Mouse (Mus musculus) heart, embryonic 13.5 days (tissue): Measurements from ENCODE around the gene Iqcd. TPM values are rescaled to one million over a fixed set of nuclear protein-coding genes. Genes with fewer than 3 reads are reported as not detected.

Experiments
- ATAC-seq: fragments of 200-750 bp; cut with Nextera tagmentation; 2 replicates; pipeline ENCODE4 v1.8.0; 2017; ENCODE audit warnings: moderate TSS enrichment; ENCODE audit not compliant: insufficient number of reproducible peaks, low FRiP score, low TSS enrichment; ENCODE audit errors: extremely low read depth
- H3K27ac ChIP-seq: fragments of 300-500 bp; sonication (generic); replicated peaks from 2 replicates; pipeline ENCODE4 v1.5.1; 2015; ENCODE audit warnings: moderate library complexity, mild to moderate bottlenecking, inconsistent platforms
- H3K27me3 ChIP-seq: fragments of 300-500 bp; sonication (generic); replicated peaks from 2 replicates; pipeline ENCODE4 v1.6.1; 2015; ENCODE audit warnings: mild to moderate bottlenecking, inconsistent platforms
- H3K36me3 ChIP-seq: fragments of 300-500 bp; sonication (generic); 2 replicates; pipeline ENCODE4 v1.6.1; 2015; ENCODE audit warnings: mild to moderate bottlenecking, inconsistent platforms
- H3K4me1 ChIP-seq: fragments of 300-500 bp; sonication (generic); 2 replicates; pipeline ENCODE4 v1.6.1; 2015; ENCODE audit warnings: inconsistent platforms
- H3K4me2 ChIP-seq: fragments of 300-500 bp; sonication (generic); 2 replicates; pipeline ENCODE4 v1.6.1; 2015; ENCODE audit warnings: inconsistent platforms, mild to moderate bottlenecking, moderate library complexity
- H3K4me3 ChIP-seq: fragments of 300-500 bp; sonication (generic); 2 replicates; pipeline ENCODE4 v1.5.1; 2015; ENCODE audit warnings: moderate library complexity, mild to moderate bottlenecking, inconsistent platforms
- H3K9ac ChIP-seq: fragments of 300-500 bp; sonication (generic); 2 replicates; pipeline ENCODE4 v1.6.1; 2015; ENCODE audit warnings: inconsistent platforms, mild to moderate bottlenecking, moderate library complexity
- H3K9me3 ChIP-seq: fragments of 300-500 bp; sonication (generic); 2 replicates; pipeline ENCODE4 v1.6.1; 2016; ENCODE audit warnings: inconsistent platforms
- WGBS: fragments of 180-500 bp; shearing (Covaris S2); methylation state at CpG from one replicate; pipeline ENCODE4 v1.1.7; 2015; ENCODE audit warnings: mixed read lengths; 5-methylcytosine and 5-hydroxymethylcytosine counted together
- polyA plus RNA-seq: library from polyadenylated mRNA; unstranded; fragments of >200 nt; fragmentation: Nextera tagmentation; extraction: Ambion mirVana; gene quantifications from 2 replicates; pipeline ENCODE4 v1.2.1, GENCODE M21; 2015

The Iqcd gene
- polyA plus RNA-seq, 1 experiment from 2014 or later: 0.44 TPM

DNA sequence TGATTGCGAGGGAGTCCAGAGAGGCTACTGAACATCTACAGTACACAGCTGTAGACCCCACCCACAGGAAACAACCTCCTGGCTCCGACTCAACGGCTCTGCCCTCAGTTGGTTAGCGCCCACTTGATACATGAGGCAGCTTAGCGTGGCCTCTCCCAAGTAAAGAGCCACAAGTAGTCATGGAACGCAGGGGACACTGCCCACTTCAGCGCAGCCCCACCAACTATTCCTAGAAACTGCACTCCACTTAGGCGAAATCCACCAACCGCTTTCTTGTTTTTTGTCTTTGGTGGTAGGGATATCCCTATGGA is 1.2 kb upstream of the Iqcd start:
- no peak for ATAC-seq
- Histone ChIP-seq H3K4me2 (peak overlapping the region; percentile 97), H3K9me3 (peaks cover 5% of the 10 kb centered on the region; the same call in 1 of the 2 replicates), H3K27me3 (no peaks in the 10 kb centered on the region), H3K27ac (peak overlapping the region; percentile 71), H3K9ac (peak overlapping the region; percentile 91), H3K36me3 (peaks cover 24% of the 10 kb centered on the region), H3K4me3 (peak overlapping the region; percentile 76), H3K4me1 (peaks cover 34% of the 10 kb centered on the region)
- WGBS: 17% methylated on average over 9 of the region's 9 CpGs

DNA sequence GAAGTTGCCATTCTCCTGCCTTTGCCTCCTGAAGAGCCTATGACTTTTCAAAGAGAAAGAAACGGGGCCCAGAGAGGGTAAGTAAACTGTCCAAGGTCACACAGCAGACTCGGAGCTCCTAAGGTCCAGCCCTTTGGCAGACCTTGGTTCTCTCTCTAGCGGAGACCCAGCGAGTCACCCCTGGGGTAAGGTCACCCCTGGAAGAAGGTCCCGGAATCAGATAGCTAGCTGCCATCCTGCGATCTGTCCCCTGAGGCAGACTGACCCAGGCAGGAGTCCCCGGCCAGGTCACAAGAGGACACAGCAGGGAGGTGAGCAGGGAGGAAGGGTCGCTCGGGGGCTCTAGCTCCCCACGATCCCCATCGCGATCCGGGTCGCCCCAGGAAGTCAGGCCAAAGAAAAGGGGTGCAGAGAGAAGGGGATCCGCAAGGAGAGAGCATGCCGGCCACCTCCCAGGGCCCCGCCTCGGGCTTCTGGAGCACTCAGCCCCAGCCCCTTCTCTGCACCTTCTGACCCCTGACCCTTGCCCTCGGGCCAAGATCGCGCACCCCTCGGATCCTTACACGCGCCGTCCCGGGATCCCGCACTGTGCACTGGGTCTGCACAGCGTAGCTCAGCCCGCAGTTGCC is 762 bp upstream of the Iqcd start:
- peak overlapping the region; percentile 76 for H3K4me3 ChIP-seq

DNA sequence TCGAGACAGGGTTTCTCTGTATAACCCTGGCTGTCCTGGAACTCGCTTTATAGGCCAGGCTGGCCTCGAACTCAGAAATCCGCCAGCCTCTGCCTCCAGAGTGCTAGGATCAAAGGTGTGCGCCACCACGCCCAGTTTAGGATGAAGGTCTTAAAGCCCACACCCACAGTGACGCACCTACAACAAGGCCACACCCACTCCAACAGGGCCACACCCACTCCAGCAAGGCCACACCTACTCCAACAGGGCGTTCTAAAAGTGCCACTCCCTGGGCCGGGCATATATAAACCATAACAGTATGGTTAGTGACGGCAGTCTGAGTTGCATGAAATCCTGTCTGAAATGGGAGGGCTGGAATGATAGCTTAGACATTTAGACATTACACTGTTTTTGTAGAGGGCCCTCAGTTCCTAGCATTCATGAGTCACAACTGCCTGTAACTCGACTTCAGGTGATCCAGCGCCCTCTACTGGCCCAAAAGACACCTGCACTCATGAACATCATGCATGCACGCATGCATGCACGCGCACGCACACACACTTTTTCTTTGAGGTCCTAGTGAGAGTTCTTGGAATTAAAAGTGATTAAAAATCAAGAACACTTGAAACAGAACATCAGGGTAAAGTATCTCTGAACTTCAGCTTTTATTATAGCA is 1.7 kb downstream of the Iqcd start:
- Histone ChIP-seq H3K4me2 (no peak overlapping the region), H3K4me1 (peaks cover 27% of the 10 kb centered on the region), H3K27ac (no peak overlapping the region), H3K9me3 (peaks cover 5% of the 10 kb centered on the region; the same call in 1 of the 2 replicates), H3K9ac (no peak overlapping the region), H3K4me3 (no peak overlapping the region), H3K27me3 (no peaks in the 10 kb centered on the region; the same call in 1 of the 2 replicates), H3K36me3 (no peaks in the 10 kb centered on the region)
- no peak for ATAC-seq
- 69% methylated on average over 16 of the region's 16 CpGs for WGBS

More for the DNA sequence above, 762 bp upstream of the Iqcd start:
- no peak for ATAC-seq
- Histone ChIP-seq H3K4me1 (peaks cover 34% of the 10 kb centered on the region), H3K4me2 (peak overlapping the region; percentile 97), H3K27me3 (no peaks in the 10 kb centered on the region), H3K36me3 (peaks cover 21% of the 10 kb centered on the region), H3K27ac (peak overlapping the region; percentile 71), H3K9me3 (peaks cover 5% of the 10 kb centered on the region; the same call in 1 of the 2 replicates), H3K9ac (peak overlapping the region; percentile 91)
- under 1% methylated on average over 29 of the region's 29 CpGs for WGBS

DNA sequence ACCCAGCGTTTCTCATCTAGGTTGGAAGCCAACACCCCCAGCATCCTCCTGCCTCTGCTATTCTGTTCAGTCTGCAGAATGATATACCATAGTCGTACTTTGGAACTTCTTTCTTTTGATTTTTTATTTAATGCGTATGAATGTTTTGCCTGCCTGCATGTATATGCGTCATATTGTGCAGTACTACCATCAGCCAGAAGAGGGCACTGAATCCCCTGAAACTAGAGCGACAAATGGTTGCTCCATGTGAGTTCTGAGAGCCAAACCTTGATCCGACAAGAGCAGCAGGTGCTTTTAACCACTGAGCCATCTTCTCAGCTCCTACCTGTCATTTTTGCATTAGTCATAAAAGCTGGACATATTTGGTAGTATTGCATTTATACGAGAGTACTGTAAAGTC is 3.3 kb downstream of the Iqcd start:
- H3K9ac ChIP-seq: no peak overlapping the region
- no peak for ATAC-seq
- peaks cover 14% of the 10 kb centered on the region for H3K4me1 ChIP-seq
- 64% methylated on average over 7 of the region's 7 CpGs for WGBS
- no peak overlapping the region for H3K4me2 ChIP-seq
- no peak overlapping the region for H3K4me3 ChIP-seq
- no peaks in the 10 kb centered on the region for H3K36me3 ChIP-seq
- H3K27ac ChIP-seq: no peak overlapping the region
- H3K27me3 ChIP-seq: peaks cover 16% of the 10 kb centered on the region
- peaks cover 5% of the 10 kb centered on the region; the same call in 1 of the 2 replicates for H3K9me3 ChIP-seq

DNA sequence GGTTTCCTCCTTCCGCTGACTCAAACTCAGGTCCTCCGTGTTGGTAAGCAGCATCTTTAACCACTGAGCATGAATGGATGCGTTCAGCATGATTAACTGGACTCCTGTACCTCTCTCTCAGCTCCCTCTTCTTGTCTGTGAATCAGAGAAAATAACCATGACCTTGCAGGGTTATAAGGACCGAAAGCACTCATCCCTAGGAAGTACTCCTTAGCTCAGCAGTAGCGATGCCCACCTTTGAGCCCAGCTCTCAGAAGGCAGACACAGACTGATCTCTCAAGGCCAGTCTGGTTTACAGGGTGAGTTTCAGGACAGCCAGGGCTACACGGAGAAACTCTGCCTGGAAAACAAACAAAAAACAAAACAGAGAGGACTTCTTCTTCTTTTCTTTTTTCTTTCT is 5.7 kb downstream of the Iqcd start:
- H3K9ac ChIP-seq: no peak overlapping the region
- no peak overlapping the region for H3K4me3 ChIP-seq
- H3K27me3 ChIP-seq: peaks cover 40% of the 10 kb centered on the region
- H3K9me3 ChIP-seq: peaks cover 5% of the 10 kb centered on the region; the same call in 1 of the 2 replicates
- WGBS: 78% methylated on average over 6 of the region's 6 CpGs
- no peak overlapping the region for H3K4me2 ChIP-seq
- no peak overlapping the region for H3K27ac ChIP-seq
- no peak for ATAC-seq
- H3K36me3 ChIP-seq: no peaks in the 10 kb centered on the region
- H3K4me1 ChIP-seq: peaks cover 2% of the 10 kb centered on the region; the same call in 1 of the 2 replicates

DNA sequence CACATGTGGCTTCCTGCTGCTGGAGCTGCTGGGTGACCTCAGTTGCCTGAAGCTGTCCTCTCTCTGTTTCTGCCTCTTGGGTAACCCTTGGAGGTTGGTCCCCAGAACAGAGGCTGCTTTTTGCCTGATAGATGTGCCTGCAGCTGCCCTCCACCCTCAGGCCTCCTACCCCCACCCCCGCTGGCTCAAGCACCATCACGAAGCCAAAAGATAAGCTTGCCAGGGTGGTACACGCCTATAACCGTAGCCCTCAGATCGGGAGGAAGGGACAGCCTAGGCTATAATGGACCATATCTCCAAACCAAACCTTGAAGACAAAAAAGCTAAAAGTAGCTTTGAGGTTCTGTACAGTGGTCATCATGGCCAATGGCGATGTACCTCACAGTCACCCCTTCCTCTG is 10.8 kb downstream of the Iqcd start:
- no peak overlapping the region for H3K4me2 ChIP-seq
- ATAC-seq: no peak
- H3K27ac ChIP-seq: no peak overlapping the region
- H3K4me3 ChIP-seq: no peak overlapping the region
- WGBS: 63% methylated on average over 6 of the region's 6 CpGs
- peaks cover 25% of the 10 kb centered on the region for H3K4me1 ChIP-seq
- no peaks in the 10 kb centered on the region for H3K9me3 ChIP-seq
- no peaks in the 10 kb centered on the region for H3K36me3 ChIP-seq
- H3K9ac ChIP-seq: no peak overlapping the region; the same call in 1 of the 2 replicates
- H3K27me3 ChIP-seq: peaks cover 48% of the 10 kb centered on the region

DNA sequence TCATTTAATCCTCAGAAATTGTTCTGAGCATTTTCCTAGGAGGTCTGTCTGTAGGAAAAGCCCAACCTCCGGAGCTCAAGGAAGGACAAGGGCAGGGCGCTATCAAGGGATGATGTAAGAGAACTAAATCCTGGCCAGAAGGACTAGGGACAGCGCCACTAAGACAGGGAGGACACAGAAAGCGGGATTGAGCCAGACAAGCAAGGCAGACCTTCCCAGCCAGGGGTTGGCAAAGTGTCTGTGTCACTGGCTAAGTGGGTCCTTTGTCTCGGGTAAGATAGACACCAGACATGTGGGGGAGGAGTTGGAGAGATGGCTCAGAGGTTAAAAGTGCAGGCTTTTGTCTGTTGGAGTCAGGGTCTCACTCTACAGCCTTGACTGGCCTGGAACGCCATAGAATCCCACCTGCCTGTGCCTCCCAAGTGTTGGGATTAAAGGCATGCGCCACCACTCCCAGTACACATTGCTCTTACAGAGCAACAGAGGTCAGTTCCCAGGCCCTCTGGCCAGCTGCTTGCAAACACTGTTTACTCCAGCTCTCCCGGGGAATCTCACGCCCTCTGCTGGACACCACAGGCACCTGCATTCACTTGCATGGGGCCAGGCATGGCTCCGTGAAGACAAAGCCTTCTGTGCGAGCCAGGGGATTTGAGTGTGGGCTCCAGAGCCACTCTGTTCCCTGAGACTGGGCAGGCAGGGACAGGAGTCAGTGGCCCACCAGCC is 12.3 kb downstream of the Iqcd start:
- Histone ChIP-seq H3K27me3 (peaks cover 43% of the 10 kb centered on the region), H3K9ac (no peak overlapping the region), H3K4me2 (no peak overlapping the region), H3K4me1 (peaks cover 30% of the 10 kb centered on the region), H3K36me3 (no peaks in the 10 kb centered on the region), H3K27ac (peak overlapping the region; percentile 39; the same call in 1 of the 2 replicates), H3K9me3 (no peaks in the 10 kb centered on the region), H3K4me3 (no peak overlapping the region)
- WGBS: 29% methylated on average over 11 of the region's 11 CpGs
- ATAC-seq: no peak

- no peak for ATAC-seq
- Histone ChIP-seq H3K9me3 (no peaks in the 10 kb centered on the region), H3K27me3 (peaks cover 32% of the 10 kb centered on the region), H3K4me3 (no peak overlapping the region), H3K27ac (no peak overlapping the region), H3K36me3 (no peaks in the 10 kb centered on the region), H3K4me1 (peaks cover 30% of the 10 kb centered on the region), H3K9ac (no peak overlapping the region), H3K4me2 (no peak overlapping the region)
- WGBS: 87% methylated on average over 12 of the region's 12 CpGs
These were observed 13.4 kb downstream of the Iqcd start for GRCm38 (mm10) chr5:120602210-120602609.

DNA sequence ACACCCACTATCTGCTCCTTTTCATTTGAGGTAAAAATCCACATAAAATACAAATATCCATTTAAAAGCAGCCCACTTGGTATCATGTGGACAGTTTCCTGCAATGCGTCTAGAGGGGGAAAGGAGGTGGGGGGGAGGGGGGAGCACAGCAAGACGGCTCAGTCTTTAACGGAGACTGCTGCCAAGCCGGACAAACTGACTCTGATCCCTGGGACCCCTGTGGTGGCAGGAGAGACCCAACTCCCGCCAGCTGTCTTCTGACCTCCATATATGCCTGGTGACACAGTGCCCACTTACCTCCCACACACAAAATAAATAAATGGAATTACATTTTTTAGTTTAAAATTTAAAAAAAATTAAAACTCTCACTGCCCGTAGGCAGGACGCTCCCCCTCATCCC is 14.7 kb downstream of the Iqcd start:
- H3K9ac ChIP-seq: no peak overlapping the region
- no peak overlapping the region for H3K27ac ChIP-seq
- no peaks in the 10 kb centered on the region for H3K9me3 ChIP-seq
- H3K36me3 ChIP-seq: peaks cover 6% of the 10 kb centered on the region; the same call in 1 of the 2 replicates
- H3K4me2 ChIP-seq: no peak overlapping the region
- peaks cover 18% of the 10 kb centered on the region for H3K27me3 ChIP-seq
- no peak for ATAC-seq
- WGBS: 62% methylated on average over 7 of the region's 7 CpGs
- H3K4me3 ChIP-seq: no peak overlapping the region
- peaks cover 30% of the 10 kb centered on the region for H3K4me1 ChIP-seq

DNA sequence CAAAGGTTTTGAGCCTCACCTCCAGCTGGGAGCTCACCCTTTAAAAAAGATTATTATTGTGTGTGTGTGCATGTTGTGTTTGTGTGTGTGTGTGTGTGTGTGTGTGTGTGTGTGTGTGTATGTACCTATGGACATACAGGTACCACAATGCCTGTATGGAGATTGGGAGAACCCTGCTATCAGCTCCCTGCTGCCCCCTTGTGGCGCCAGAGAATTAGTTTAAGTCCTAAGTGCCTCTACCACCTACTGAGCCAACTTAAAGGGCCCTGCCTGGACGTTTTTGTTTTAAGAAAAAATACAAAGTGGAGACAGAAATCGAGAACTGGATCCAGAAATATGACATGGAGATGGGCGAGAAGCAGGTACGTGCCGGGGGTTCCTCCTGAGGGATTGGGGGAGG is 16.0 kb downstream of the Iqcd start:
- Histone ChIP-seq H3K4me1 (peaks cover 26% of the 10 kb centered on the region), H3K27ac (no peak overlapping the region), H3K9ac (peak overlapping the region; percentile 70), H3K9me3 (no peaks in the 10 kb centered on the region), H3K4me2 (peak overlapping the region; percentile 75), H3K4me3 (peak overlapping the region; percentile 45), H3K27me3 (peaks cover 5% of the 10 kb centered on the region; the same call in 1 of the 2 replicates), H3K36me3 (peaks cover 11% of the 10 kb centered on the region)
- 5% methylated on average over 6 of the region's 6 CpGs for WGBS
- no peak for ATAC-seq

- no peak overlapping the region for H3K27ac ChIP-seq
- peak overlapping the region; percentile 45 for H3K4me3 ChIP-seq
- H3K36me3 ChIP-seq: peaks cover 14% of the 10 kb centered on the region
- ATAC-seq: no peak
- WGBS: 1% methylated on average over 10 of the region's 10 CpGs
- H3K27me3 ChIP-seq: peaks cover 1% of the 10 kb centered on the region; the same call in 1 of the 2 replicates
- H3K9me3 ChIP-seq: no peaks in the 10 kb centered on the region
- peaks cover 22% of the 10 kb centered on the region for H3K4me1 ChIP-seq
- H3K4me2 ChIP-seq: peak overlapping the region; percentile 75
- H3K9ac ChIP-seq: peak overlapping the region; percentile 70
These were observed 16.4 kb downstream of the Iqcd start for GRCm38 (mm10) chr5:120605241-120605661.
